Mouse (Mus musculus) natural killer cell, adult 2 months (primary cell): ENCODE results near the gene Samd4.

ENCODE experiments used
- DNase-seq, 2 experiments: peaks; one replicate each; pipeline ENCODE4 v3.0.0; 2022; ENCODE audit warnings: low spot score in 2 of 2

The Samd4 gene

GRCm38 (mm10) chr14:46955574-46956043 lies 73.0 kb downstream of the Samd4 start:
- no peak for DNase-seq

GRCm38 (mm10) chr14:46956121-46956520 lies 73.5 kb downstream of the Samd4 start:
- DNase-seq = no peak

GRCm38 (mm10) chr14:46959166-46959721 lies 76.6 kb downstream of the Samd4 start:
- no peak for DNase-seq

GRCm38 (mm10) chr14:46959831-46960230 lies 77.2 kb downstream of the Samd4 start:
- no peak for DNase-seq

GRCm38 (mm10) chr14:46962832-46963231 lies 80.2 kb downstream of the Samd4 start:
- no peak for DNase-seq

- DNase-seq = no peak
Observed at GRCm38 (mm10) chr14:46964074-46964872, 81.6 kb downstream of the Samd4 start.

- no peak for DNase-seq
Observed at GRCm38 (mm10) chr14:46966206-46966605, 83.6 kb downstream of the Samd4 start.

- no peak for DNase-seq
Observed at GRCm38 (mm10) chr14:46968046-46968445, 85.4 kb downstream of the Samd4 start.

GRCm38 (mm10) chr14:46970673-46971072 lies 88.0 kb downstream of the Samd4 start:
- no peak for DNase-seq

- no peak for DNase-seq
Observed at GRCm38 (mm10) chr14:46971802-46972201, 89.1 kb downstream of the Samd4 start.

- DNase-seq = no peak
Observed at GRCm38 (mm10) chr14:46974874-46975273, 92.2 kb downstream of the Samd4 start.

GRCm38 (mm10) chr14:46975969-46976368 lies 93.3 kb downstream of the Samd4 start:
- DNase-seq = no peak

- no peak for DNase-seq
Observed at GRCm38 (mm10) chr14:46976712-46977111, 94.1 kb downstream of the Samd4 start.

GRCm38 (mm10) chr14:46977660-46978059 lies 95.0 kb downstream of the Samd4 start:
- no peak for DNase-seq

- no peak for DNase-seq
Observed at GRCm38 (mm10) chr14:46979172-46979571, 96.5 kb downstream of the Samd4 start.

GRCm38 (mm10) chr14:46980736-46981438 lies 98.2 kb downstream of the Samd4 start:
- DNase-seq = no peak

- no peak for DNase-seq
Observed at GRCm38 (mm10) chr14:46982106-46982505, 99.5 kb downstream of the Samd4 start.

GRCm38 (mm10) chr14:46984542-46985125 lies 102.0 kb downstream of the Samd4 start:
- DNase-seq = no peak

- no peak for DNase-seq
Observed at GRCm38 (mm10) chr14:46989694-46990093, 107.0 kb downstream of the Samd4 start.

- DNase-seq = no peak
Observed at GRCm38 (mm10) chr14:46990450-46990849, 107.8 kb downstream of the Samd4 start.

GRCm38 (mm10) chr14:46994704-46995103 lies 112.0 kb downstream of the Samd4 start:
- no peak for DNase-seq

GRCm38 (mm10) chr14:46999321-47000025 lies 116.8 kb downstream of the Samd4 start:
- DNase-seq = no peak
